Mouse (Mus musculus) cerebellum, adult 2 months (tissue): ENCODE measurements around the gene Rgs8.

Experiments
- CTCF ChIP-seq: fragments of 200-500 bp; IDR thresholded peaks from 2 replicates; pipeline ENCODE4 v1.5.1; 2011; ENCODE audit warnings: low read depth, mild to moderate bottlenecking, control low read depth, low read length, moderate library complexity, borderline replicate concordance; ENCODE audit not compliant: insufficient read depth
- POLR2A ChIP-seq: fragments of 200-500 bp; IDR thresholded peaks from 2 replicates; pipeline ENCODE4 v1.6.1; 2011; ENCODE audit warnings: low read length, control low read depth, borderline replicate concordance; ENCODE audit not compliant: insufficient read depth

DNA sequence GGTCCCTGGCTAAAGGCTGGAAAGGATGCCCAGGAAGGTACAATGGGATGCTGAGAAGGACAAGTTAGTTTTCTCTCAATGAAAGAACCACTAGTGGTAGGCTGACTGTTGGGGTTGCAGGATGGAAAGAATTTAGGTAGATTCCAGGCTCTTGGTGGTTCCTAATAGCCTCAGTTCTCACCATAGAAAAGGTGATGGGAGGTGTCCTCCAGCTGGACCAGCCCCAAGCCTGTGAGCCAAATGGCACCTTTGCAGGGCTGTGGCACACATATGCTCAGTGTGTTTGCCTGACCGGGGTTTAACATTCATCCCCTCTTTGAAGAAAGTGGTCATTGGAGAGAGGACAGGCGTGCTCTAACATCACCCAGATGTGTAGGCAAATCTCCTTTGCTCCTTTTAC is 28.2 kb downstream of the Rgs8 start:
- TF ChIP-seq POLR2A (no peak), CTCF (no peak)
